29 mouse cellular contexts compared by ENCODE assay signal in the genomic region with DNA sequence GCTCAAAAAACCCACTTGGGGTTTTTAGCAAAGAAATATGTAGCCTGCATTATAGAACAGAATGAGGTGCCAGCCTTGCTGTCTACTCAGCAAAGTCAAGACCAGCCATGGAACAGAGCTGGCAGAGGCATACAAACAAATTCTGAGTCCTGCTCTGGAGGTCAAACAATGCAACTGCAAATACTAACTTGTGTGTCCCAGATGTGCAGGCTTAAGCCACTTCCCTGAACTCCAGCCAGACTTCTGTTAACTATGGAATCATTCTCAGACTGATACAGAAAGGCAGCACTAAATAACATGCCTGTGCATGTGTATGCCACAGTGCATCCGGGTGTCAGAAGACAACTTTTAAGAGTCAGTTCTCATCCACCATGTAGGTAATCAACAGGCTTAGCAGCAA. TPM values are rescaled to one million over a fixed set of nuclear protein-coding genes. Genes with fewer than 3 reads are reported as not detected.
DNase-seq lines count a peak whose midpoint lies in the region; ATAC-seq and TF ChIP-seq lines count a peak whose summit lies in the region.
"Had no signal": no experiment of that assay in that cellular context is flagged by ENCODE, and none has a peak within 500 bp of the region (broad histone marks: within the 10 kb centered on the region; RNA-seq: fewer than 3 reads in every experiment).

No protein-coding gene starts in this region.

- no peaks in the 10 kb centered on the region for H3K27me3 ChIP-seq in liver, adult 2 months (ENCODE audit: control insufficient read depth, insufficient read depth, low read length)
- H3K27me3 ChIP-seq in liver, postnatal 0 days (ENCODE audit: insufficient read depth, low read length): no peaks in the 10 kb centered on the region
- no peaks in the 10 kb centered on the region for H3K27me3 ChIP-seq in forebrain, postnatal 0 days (ENCODE audit: insufficient read depth, low read length)
- H3K27me3 ChIP-seq: CH12.LX; hindbrain, embryonic 13.5 days; limb, embryonic 13.5 days; midbrain, embryonic 15.5 days; neural tube, embryonic 15.5 days; Patski had no signal

- TF ChIP-seq CTCF in liver, adult 2 months (IDR thresholded peaks at IDR 0.05; ENCODE audit: low read depth, low read length): no peak
- no peak for TF ChIP-seq CTCF in liver, postnatal 0 days (IDR thresholded peaks at IDR 0.05; ENCODE audit: low read depth)
- TF ChIP-seq CTCF in forebrain, postnatal 0 days (IDR thresholded peaks at IDR 0.05; ENCODE audit: low read depth): no peak

- no peak overlapping the region for H3K27ac ChIP-seq in liver, adult 2 months (replicated peaks; ENCODE audit: insufficient read depth, low read depth, low read length)
- no peak overlapping the region for H3K27ac ChIP-seq in liver, postnatal 0 days (ENCODE audit: low read depth)
- H3K27ac ChIP-seq in forebrain, postnatal 0 days (ENCODE audit: low read depth, low read length): no peak overlapping the region
- H3K27ac ChIP-seq: hindbrain, embryonic 13.5 days; limb, embryonic 13.5 days; liver, embryonic 14.5 days; midbrain, embryonic 10.5 days; midbrain, embryonic 15.5 days; neural tube, embryonic 15.5 days had no signal

- H3K9me3 ChIP-seq in liver, postnatal 0 days (ENCODE audit: low read length): no peaks in the 10 kb centered on the region
- H3K9me3 ChIP-seq in forebrain, postnatal 0 days (ENCODE audit: low read length): no peaks in the 10 kb centered on the region
- H3K9me3 ChIP-seq: hindbrain, embryonic 13.5 days; limb, embryonic 13.5 days; midbrain, embryonic 10.5 days; midbrain, embryonic 15.5 days; neural tube, embryonic 15.5 days had no signal

- TF ChIP-seq POLR2A in liver, adult 2 months (IDR thresholded peaks at IDR 0.05; ENCODE audit: extremely low read depth, insufficient read depth, low read length): no peak

- DNase-seq in liver, adult 2 months (ENCODE audit: extremely low read depth, low read depth, low spot score): peak; percentile 81
- DNase-seq in liver, postnatal 0 days: no peak
- peak; percentile 80 for DNase-seq in 3T3-L1 (ENCODE audit: low read depth, low spot score)
- peak; percentile 45 for DNase-seq in NIH3T3 (ENCODE audit: low read depth)
- peak; percentile 42 for DNase-seq in gonadal fat pad, adult 2 months (ENCODE audit: low read depth)
- DNase-seq in heart, postnatal 25 days (ENCODE audit: low spot score): no peak
- no peak for DNase-seq in forebrain, postnatal 0 days
- DNase-seq: adrenal gland, postnatal 14 days; cerebellum, adult 18-20 months; cerebellum, postnatal 10 days; gastrocnemius, postnatal 25 days; heart, adult 18-20 months; heart, postnatal 4 days; kidney, postnatal 14 days; retina, postnatal 1 day; right cerebral cortex, postnatal 14 days; thymus, adult 18-20 months; thymus, postnatal 25 days had no signal

- H3K4me1 ChIP-seq in liver, adult 2 months (ENCODE audit: control insufficient read depth, insufficient read depth, low read length): peaks cover 15% of the 10 kb centered on the region
- H3K4me1 ChIP-seq in liver, postnatal 0 days (ENCODE audit: insufficient read depth): peaks cover 45% of the 10 kb centered on the region
- no peaks in the 10 kb centered on the region for H3K4me1 ChIP-seq in forebrain, postnatal 0 days (ENCODE audit: insufficient read depth)

- no peak overlapping the region for H3K4me2 ChIP-seq in liver, postnatal 0 days (ENCODE audit: low read depth, low read length)
- no peak overlapping the region for H3K4me2 ChIP-seq in forebrain, postnatal 0 days (ENCODE audit: low read depth)
- H3K4me2 ChIP-seq: heart, embryonic 11.5 days; hindbrain, embryonic 13.5 days; limb, embryonic 13.5 days; midbrain, embryonic 15.5 days; neural tube, embryonic 15.5 days had no signal

- no peaks in the 10 kb centered on the region for H3K36me3 ChIP-seq in liver, adult 2 months (ENCODE audit: control insufficient read depth, insufficient read depth, low read length)
- H3K36me3 ChIP-seq in liver, postnatal 0 days (replicated peaks; ENCODE audit: insufficient read depth, low read length): 0 out of 2 replicates have a peak, but pooled peaks cover 6% of the 10 kb centered on the region
- peaks cover 4% of the 10 kb centered on the region; the same call in 1 of the 2 replicates for H3K36me3 ChIP-seq in forebrain, postnatal 0 days (ENCODE audit: insufficient read depth)
- H3K36me3 ChIP-seq: midbrain, embryonic 15.5 days; neural tube, embryonic 15.5 days had no signal

- peaks cover 49% of the 10 kb centered on the region for H3K79me2 ChIP-seq in liver, adult 2 months (ENCODE audit: control insufficient read depth, insufficient read depth, low read length)

- 57% methylated on average over 1 of the region's 1 CpGs for WGBS in liver, adult 2 months
- WGBS in liver, postnatal 0 days (ENCODE audit: insufficient replicate concordance): 89% methylated on average over 1 of the region's 1 CpGs
- WGBS in forebrain, postnatal 0 days: 85% methylated on average over 1 of the region's 1 CpGs

- no peak for TF ChIP-seq EP300 in liver, postnatal 0 days (IDR thresholded peaks at IDR 0.05; ENCODE audit: low read depth)

- H3K4me3 ChIP-seq in liver, adult 2 months (ENCODE audit: insufficient read depth, low read depth, low read length): no peak overlapping the region
- no peak overlapping the region for H3K4me3 ChIP-seq in liver, postnatal 0 days (ENCODE audit: low read depth, low read length)
- H3K4me3 ChIP-seq in forebrain, postnatal 0 days (ENCODE audit: low read depth, low read length): no peak overlapping the region
- H3K4me3 ChIP-seq: hindbrain, embryonic 13.5 days; limb, embryonic 13.5 days; midbrain, embryonic 10.5 days; midbrain, embryonic 15.5 days; neural tube, embryonic 15.5 days had no signal

- ATAC-seq in liver, postnatal 0 days: no peak
- ATAC-seq in forebrain, postnatal 0 days: no peak
- ATAC-seq: intestine, postnatal 0 days; midbrain, embryonic 15.5 days; Patski had no signal

- H3K9ac ChIP-seq in liver, adult 2 months (ENCODE audit: low read depth, low read length): no peak overlapping the region
- no peak overlapping the region for H3K9ac ChIP-seq in liver, postnatal 0 days (replicated peaks)
- no peak overlapping the region for H3K9ac ChIP-seq in forebrain, postnatal 0 days
- H3K9ac ChIP-seq: hindbrain, embryonic 13.5 days; limb, embryonic 13.5 days; liver, embryonic 14.5 days; midbrain, embryonic 15.5 days; neural tube, embryonic 15.5 days had no signal

- intact Hi-C loops in heart, postnatal 25 days (cut with DNase I): no loop called here

RNA-seq across cellular contexts. Expression of a gene that starts 13.4 kb away (rescaled TPM):
- total RNA-seq in liver, adult 2 months (2014; rRNA removed): 9.0 and 9.5 TPM in 2 replicates
- polyA plus RNA-seq in liver, adult 2 months (2012; rRNA removed): 8.7 and 13.0 TPM in 2 replicates
- polyA plus RNA-seq in liver, postnatal 0 days (2015; fragmentation: Nextera tagmentation; extraction: Ambion mirVana): 9.3 and 10.1 TPM in 2 replicates
- polyA plus RNA-seq in gonadal fat pad, adult 2 months (2012; rRNA removed): 43.3 and 46.3 TPM in 2 replicates
- total RNA-seq in heart, postnatal 25 days (2021): 10 to 100 TPM; 38.9 to 41.8 TPM
- total RNA-seq in forebrain, postnatal 0 days (2014; rRNA removed): 61.6 and 62.9 TPM in 2 replicates
- polyA plus RNA-seq in forebrain, postnatal 0 days (2015; fragmentation: Nextera tagmentation; extraction: Ambion mirVana): 44.2 and 48.8 TPM in 2 replicates

RNA-seq across cellular contexts. Expression of a gene that starts 35.8 kb away (rescaled TPM):
- total RNA-seq in liver, adult 2 months (2014; rRNA removed): 2.2 and 3.1 TPM in 2 replicates
- polyA plus RNA-seq in liver, adult 2 months (2012; rRNA removed): 0.54 TPM in 2 replicates
- 0.46 and 0.72 TPM in 2 replicates for polyA plus RNA-seq in liver, postnatal 0 days (2015; fragmentation: Nextera tagmentation; extraction: Ambion mirVana)
- 0.81 and 1.7 TPM in 2 replicates for polyA plus RNA-seq in gonadal fat pad, adult 2 months (2012; rRNA removed)
- total RNA-seq in heart, postnatal 25 days (2021): 10 to 100 TPM; 13.1 to 15.4 TPM
- total RNA-seq in forebrain, postnatal 0 days (2014; rRNA removed): 0.77 and 1.00 TPM in 2 replicates
- polyA plus RNA-seq in forebrain, postnatal 0 days (2015; fragmentation: Nextera tagmentation; extraction: Ambion mirVana): 1.1 and 1.4 TPM in 2 replicates
- polyA plus RNA-seq: small intestine, adult 2 months had no signal

RNA-seq across cellular contexts. Expression of a gene that starts 35.8 kb away (rescaled TPM):
- 1.8 and 2.1 TPM in 2 replicates for total RNA-seq in liver, adult 2 months (2014; rRNA removed)
- polyA plus RNA-seq in liver, adult 2 months (2012; rRNA removed): 2.5 and 3.6 TPM in 2 replicates
- polyA plus RNA-seq in liver, postnatal 0 days (2015; fragmentation: Nextera tagmentation; extraction: Ambion mirVana): 2.1 and 2.2 TPM in 2 replicates
- polyA plus RNA-seq in gonadal fat pad, adult 2 months (2012; rRNA removed): 7.6 and 8.1 TPM in 2 replicates
- total RNA-seq in heart, postnatal 25 days (2021): 1 to 10 TPM; 4.6 to 7.5 TPM
- 12.5 and 13.7 TPM in 2 replicates for total RNA-seq in forebrain, postnatal 0 days (2014; rRNA removed)
- polyA plus RNA-seq in forebrain, postnatal 0 days (2015; fragmentation: Nextera tagmentation; extraction: Ambion mirVana): 15.5 and 16.1 TPM in 2 replicates

Comparison
In these comparisons a context has a peak if more than half of its experiments do, and no peak if none do; other contexts are left out.
1. DNase-seq: peak in liver, adult 2 months (single experiment), 3T3-L1 (single experiment), NIH3T3 (single experiment) and gonadal fat pad, adult 2 months (single experiment); none in liver, postnatal 0 days (single experiment), heart, postnatal 25 days (single experiment) and forebrain, postnatal 0 days (single experiment).